Mouse (Mus musculus) heart, postnatal 4 days (tissue): Measurements from ENCODE around the gene Zscan20. TPM values are rescaled to one million over a fixed set of nuclear protein-coding genes. Genes with fewer than 3 reads are reported as not detected.

Experiments used
- DNase-seq: peaks from one replicate; pipeline ENCODE4 v3.0.0; 2021
- total RNA-seq, 2 experiments: library from RNA; stranded (reverse); gene quantifications; 2 replicates each; pipeline ENCODE4 v1.2.3; 2021

The Zscan20 gene
- 1 to 10 TPM; 3.7 to 4.1 TPM for total RNA-seq

GRCm38 (mm10) chr4:128609925-128610402, at the start of gene Zscan20:
Gene Zscan20 (minus strand): TSS chr4:128610098.
- DNase-seq = peak; percentile 94

GRCm38 (mm10) chr4:128655446-128655845, 45.5 kb upstream of the Zscan20 start:
- no peak for DNase-seq

- peak; percentile 92 for DNase-seq
Measured at GRCm38 (mm10) chr4:128654505-128655381, 44.8 kb upstream of the Zscan20 start, which contains the start of gene Phc2. Gene Phc2 (plus strand): TSS chr4:128654702.

- DNase-seq = no peak
Measured at GRCm38 (mm10) chr4:128652584-128653298, 42.8 kb upstream of the Zscan20 start.

- no peak for DNase-seq
Measured at GRCm38 (mm10) chr4:128651530-128651929, 41.6 kb upstream of the Zscan20 start.

- no peak for DNase-seq
Measured at GRCm38 (mm10) chr4:128648567-128649255, 38.8 kb upstream of the Zscan20 start.

- DNase-seq = no peak
Measured at GRCm38 (mm10) chr4:128646762-128647161, 36.9 kb upstream of the Zscan20 start.

- DNase-seq = no peak
Measured at GRCm38 (mm10) chr4:128645896-128646295, 36.0 kb upstream of the Zscan20 start.

- no peak for DNase-seq
Measured at GRCm38 (mm10) chr4:128641766-128642717, 32.1 kb upstream of the Zscan20 start.

- DNase-seq = no peak
Measured at GRCm38 (mm10) chr4:128638265-128638923, 28.5 kb upstream of the Zscan20 start.

GRCm38 (mm10) chr4:128637250-128637649, 27.4 kb upstream of the Zscan20 start:
- peak; percentile 23 for DNase-seq

- no peak for DNase-seq
Measured at GRCm38 (mm10) chr4:128635894-128636585, 26.1 kb upstream of the Zscan20 start.

- no peak for DNase-seq
Measured at GRCm38 (mm10) chr4:128635451-128635850, 25.6 kb upstream of the Zscan20 start.

GRCm38 (mm10) chr4:128621109-128621508, 11.2 kb upstream of the Zscan20 start:
- no peak for DNase-seq

- no peak for DNase-seq
Measured at GRCm38 (mm10) chr4:128620572-128620971, 10.7 kb upstream of the Zscan20 start.

GRCm38 (mm10) chr4:128618963-128619362, 9.1 kb upstream of the Zscan20 start:
- DNase-seq = no peak

- no peak for DNase-seq
Measured at GRCm38 (mm10) chr4:128618246-128618911, 8.5 kb upstream of the Zscan20 start, which contains the start of gene Tlr12. Gene Tlr12 (minus strand): TSS chr4:128618619.

GRCm38 (mm10) chr4:128617363-128618120, 7.6 kb upstream of the Zscan20 start:
- DNase-seq = no peak

- no peak for DNase-seq
Measured at GRCm38 (mm10) chr4:128615761-128616160, 5.9 kb upstream of the Zscan20 start.
